Comparison of ENCODE assay signal across 8 mouse cellular contexts in genomic region chr1:39193862-39194675, GRCm38 (mm10). TPM values are rescaled to one million over a fixed set of nuclear protein-coding genes. Genes with fewer than 3 reads are reported as not detected.
DNase-seq lines count a peak whose midpoint lies in the region; ATAC-seq and TF ChIP-seq lines count a peak whose summit lies in the region.

No protein-coding gene starts in this region.

- no peak overlapping the region for H3K27ac ChIP-seq in kidney, embryonic 14.5 days (ENCODE audit: low read depth, low read length)
- H3K27ac ChIP-seq in liver, embryonic 14.5 days: no peak overlapping the region

- no peak for TF ChIP-seq POLR2A in lung, adult 2 months (IDR thresholded peaks at IDR 0.05; ENCODE audit: borderline replicate concordance, extremely low read depth, low read depth, low read length)

- peak overlapping the region; percentile 78 for H3K4me2 ChIP-seq in kidney, embryonic 14.5 days (replicated peaks; ENCODE audit: low read depth, low read length)
- H3K4me2 ChIP-seq in liver, embryonic 14.5 days (ENCODE audit: low read depth): peak overlapping the region; percentile 64

- TF ChIP-seq EP300 in liver, embryonic 14.5 days (IDR thresholded peaks at IDR 0.05; ENCODE audit: low read depth): no peak

- H3K4me3 ChIP-seq in lung, adult 2 months (replicated peaks; ENCODE audit: extremely low read depth, low read depth, low read length): peak overlapping the region; percentile 62
- H3K4me3 ChIP-seq in kidney, embryonic 14.5 days (ENCODE audit: low read length): peak overlapping the region; percentile 57
- H3K4me3 ChIP-seq in liver, embryonic 14.5 days (ENCODE audit: insufficient read depth in 1 of 2, low read depth in 2 of 2, low read length in 2 of 2): peak overlapping the region; percentile 47 to 54

- no peaks in the 10 kb centered on the region for H3K9me3 ChIP-seq in kidney, embryonic 14.5 days (ENCODE audit: control insufficient read depth, low read length)
- H3K9me3 ChIP-seq in liver, embryonic 14.5 days (ENCODE audit: control insufficient read depth, low read length): no peaks in the 10 kb centered on the region

- ATAC-seq in kidney, embryonic 14.5 days (ENCODE audit: low FRiP score, low TSS enrichment): peak; percentile 37; the same call in 1 of the 2 replicates
- no peak for ATAC-seq in liver, embryonic 14.5 days (ENCODE audit: insufficient read depth)

- H3K27me3 ChIP-seq in kidney, embryonic 14.5 days (ENCODE audit: control insufficient read depth, insufficient read depth, low read length): peaks cover 20% of the 10 kb centered on the region
- peaks cover 38% of the 10 kb centered on the region for H3K27me3 ChIP-seq in liver, embryonic 14.5 days (ENCODE audit: control insufficient read depth, insufficient read depth, low read length)

- no peak for TF ChIP-seq CTCF in lung, adult 2 months (IDR thresholded peaks at IDR 0.05; ENCODE audit: insufficient read depth, low read length)
- no peak for TF ChIP-seq CTCF in liver, embryonic 14.5 days (IDR thresholded peaks at IDR 0.05; ENCODE audit: low read depth)

- H3K9ac ChIP-seq in kidney, embryonic 14.5 days (ENCODE audit: low read depth, low read length): peak overlapping the region; percentile 65
- H3K9ac ChIP-seq in liver, embryonic 14.5 days (replicated peaks): no peak overlapping the region

- H3K36me3 ChIP-seq in kidney, embryonic 14.5 days (ENCODE audit: control insufficient read depth, insufficient read depth, low read length): no peaks in the 10 kb centered on the region
- H3K36me3 ChIP-seq in liver, embryonic 14.5 days (replicated peaks; ENCODE audit: control insufficient read depth, insufficient read depth, low read depth): no peaks in the 10 kb centered on the region

- peak; percentile 60 for DNase-seq in lung, adult 2 months
- DNase-seq in lung, postnatal 25 days (ENCODE audit: low spot score): no peak
- peak; percentile 56 for DNase-seq in cerebellum, adult 9-11 months
- DNase-seq in gastrocnemius, postnatal 25 days: peak; percentile 21
- no peak for DNase-seq in liver, embryonic 14.5 days (ENCODE audit: low read depth in 3 of 3, low spot score in 3 of 3)
- DNase-seq in ovary, postnatal 36 days (ENCODE audit: low spot score): peak; percentile 47
- no peak for DNase-seq in adipocyte (ENCODE audit: low spot score)

- 2% methylated on average over 76 of the region's 76 CpGs for WGBS in lung, adult 2 months
- under 1% methylated on average over 70 of the region's 76 CpGs for WGBS in kidney, embryonic 14.5 days
- under 1% methylated on average over 62 of the region's 76 CpGs for WGBS in liver, embryonic 14.5 days (ENCODE audit: insufficient replicate concordance)

- H3K4me1 ChIP-seq in lung, adult 2 months (ENCODE audit: control insufficient read depth, insufficient read depth, low read length): 0 out of 2 replicates have a peak, but pooled peaks cover 3% of the 10 kb centered on the region
- H3K4me1 ChIP-seq in kidney, embryonic 14.5 days (ENCODE audit: control insufficient read depth, insufficient read depth, low read length): no peaks in the 10 kb centered on the region
- H3K4me1 ChIP-seq in liver, embryonic 14.5 days (replicated peaks; ENCODE audit: control insufficient read depth in 2 of 2, insufficient read depth in 2 of 2, low read length in 1 of 2): no peaks in the 10 kb centered on the region

RNA-seq across cellular contexts. Expression of gene Npas2, which starts 0.5 kb away (rescaled TPM):
- 4.0 and 9.6 TPM in 2 replicates for polyA plus RNA-seq in lung, adult 2 months (2012; rRNA removed)
- total RNA-seq in gastrocnemius, postnatal 25 days (2021): 1 to 10 TPM in 1 of 2 experiments, under 1 TPM in 1; 0.32 to 5.8 TPM
- 0.41 and 0.70 TPM in 2 replicates for polyA plus RNA-seq in kidney, embryonic 14.5 days (2014; fragmentation: Nextera tagmentation; extraction: Ambion mirVana)
- polyA plus RNA-seq in liver, embryonic 14.5 days (2012; rRNA removed): 0.08 and 0.11 TPM in 2 replicates
- 0.11 and 0.35 TPM in 2 replicates for polyA plus RNA-seq in liver, embryonic 14.5 days (2014; fragmentation: Nextera tagmentation; extraction: Ambion mirVana)

Comparison
In these comparisons a context has a peak if more than half of its experiments do, and no peak if none do; other contexts are left out.
1. DNase-seq: peak in lung, adult 2 months (single experiment), cerebellum, adult 9-11 months (single experiment), gastrocnemius, postnatal 25 days (single experiment) and ovary, postnatal 36 days (single experiment); none in lung, postnatal 25 days (single experiment), liver, embryonic 14.5 days (0 of 3) and adipocyte (single experiment).
2. Peak in every context shown above with its lines, with median percentiles within 50 percentile points of each other: H3K4me3 ChIP-seq.